Mouse (Mus musculus): Measurements from ENCODE around the gene Dyrk1b. TPM values are rescaled to one million over a fixed set of nuclear protein-coding genes. Genes with fewer than 3 reads are reported as not detected.

Dyrk1b gene
- polyA plus RNA-seq, 1 experiment from 2014 or later, result 9.0 TPM

- peak within 1 kb of the TSS; percentile 88 for H3K27ac ChIP-seq (replicated peaks)
- peaks cover 6% of the 10 kb centered on the region; the same call in 1 of the 2 replicates for H3K9me3 ChIP-seq
- peak within 1 kb of the TSS; percentile 92 for H3K4me3 ChIP-seq
- no peaks in the 10 kb centered on the region for H3K27me3 ChIP-seq (replicated peaks)
- peaks cover 30% of the 10 kb centered on the region for H3K4me1 ChIP-seq
- ATAC-seq (ENCODE audit: extremely low read depth, insufficient number of reproducible peaks, low FRiP score, low TSS enrichment), result peak; percentile 76
- peak within 1 kb of the TSS; percentile 92 for H3K9ac ChIP-seq
- H3K36me3 ChIP-seq, result peaks cover 2% of the 10 kb centered on the region
- H3K4me2 ChIP-seq, result peak within 1 kb of the TSS; percentile 96
- WGBS, result under 1% methylated on average over 76 of the region's 80 CpGs
Measured at GRCm38 (mm10) chr7:28169489-28170422, 9.5 kb upstream of the Dyrk1b start, which contains the start of gene Fbl. TSS of gene Fbl (plus strand) at chr7:28169710.

GRCm38 (mm10) chr7:28175358-28175757, 3.9 kb upstream of the Dyrk1b start:
- ATAC-seq (ENCODE audit: extremely low read depth, insufficient number of reproducible peaks, low FRiP score, low TSS enrichment), result no peak

GRCm38 (mm10) chr7:28179741-28180377, 590 bp downstream of the Dyrk1b start:
- Histone ChIP-seq H3K27me3 (replicated peaks) (no peaks in the 10 kb centered on the region), H3K4me2 (peak overlapping the region; percentile 97), H3K9ac (peak overlapping the region; percentile 96), H3K36me3 (peaks cover 77% of the 10 kb centered on the region), H3K4me1 (peaks cover 13% of the 10 kb centered on the region), H3K4me3 (peak overlapping the region; percentile 99), H3K9me3 (no peaks in the 10 kb centered on the region), H3K27ac (replicated peaks) (peak overlapping the region; percentile 91)
- peak; percentile 92 for ATAC-seq (ENCODE audit: extremely low read depth, insufficient number of reproducible peaks, low FRiP score, low TSS enrichment)
- WGBS, result 1% methylated on average over 34 of the region's 56 CpGs

More at GRCm38 (mm10) chr7:28175358-28175757, 3.9 kb upstream of the Dyrk1b start:
- Histone ChIP-seq H3K36me3 (peaks cover 43% of the 10 kb centered on the region), H3K4me3 (no peak overlapping the region), H3K9ac (no peak overlapping the region), H3K27ac (replicated peaks) (no peak overlapping the region), H3K4me2 (no peak overlapping the region), H3K27me3 (replicated peaks) (no peaks in the 10 kb centered on the region), H3K9me3 (no peaks in the 10 kb centered on the region), H3K4me1 (peaks cover 20% of the 10 kb centered on the region)
- WGBS, result 83% methylated on average over 4 of the region's 4 CpGs

- 70% methylated on average over 5 of the region's 5 CpGs for WGBS
- peak overlapping the region; percentile 99 for H3K4me3 ChIP-seq
- peaks cover 13% of the 10 kb centered on the region for H3K4me1 ChIP-seq
- no peaks in the 10 kb centered on the region for H3K27me3 ChIP-seq (replicated peaks)
- no peaks in the 10 kb centered on the region for H3K9me3 ChIP-seq
- peak overlapping the region; percentile 97 for H3K4me2 ChIP-seq
- H3K9ac ChIP-seq, result peak overlapping the region; percentile 96
- H3K36me3 ChIP-seq, result peaks cover 77% of the 10 kb centered on the region
- peak overlapping the region; percentile 73 for H3K27ac ChIP-seq (replicated peaks)
- no peak for ATAC-seq (ENCODE audit: extremely low read depth, insufficient number of reproducible peaks, low FRiP score, low TSS enrichment)
Measured at GRCm38 (mm10) chr7:28180890-28181289, 1.6 kb downstream of the Dyrk1b start.

- 94% methylated on average over 12 of the region's 12 CpGs for WGBS
- Histone ChIP-seq H3K9ac (peak overlapping the region; percentile 96; the same call in 1 of the 2 replicates), H3K36me3 (peaks cover 77% of the 10 kb centered on the region), H3K27ac (replicated peaks) (no peak overlapping the region), H3K4me2 (no peak overlapping the region), H3K27me3 (replicated peaks) (no peaks in the 10 kb centered on the region), H3K9me3 (no peaks in the 10 kb centered on the region), H3K4me1 (peaks cover 13% of the 10 kb centered on the region), H3K4me3 (0 out of 2 replicates have a peak overlapping the region, but pooled peaks have one; percentile 4)
- ATAC-seq (ENCODE audit: extremely low read depth, insufficient number of reproducible peaks, low FRiP score, low TSS enrichment), result no peak
Measured at GRCm38 (mm10) chr7:28181376-28181775, 2.1 kb downstream of the Dyrk1b start.

- H3K4me2 ChIP-seq, result no peak overlapping the region
- no peak overlapping the region for H3K4me3 ChIP-seq
- H3K4me1 ChIP-seq, result peaks cover 13% of the 10 kb centered on the region
- ATAC-seq (ENCODE audit: extremely low read depth, insufficient number of reproducible peaks, low FRiP score, low TSS enrichment), result no peak
- H3K27me3 ChIP-seq (replicated peaks), result no peaks in the 10 kb centered on the region
- no peak overlapping the region for H3K9ac ChIP-seq
- H3K9me3 ChIP-seq, result no peaks in the 10 kb centered on the region
- peaks cover 77% of the 10 kb centered on the region for H3K36me3 ChIP-seq
- H3K27ac ChIP-seq (replicated peaks), result no peak overlapping the region
- WGBS, result 96% methylated on average over 22 of the region's 22 CpGs
Measured at GRCm38 (mm10) chr7:28182320-28182719, 3.1 kb downstream of the Dyrk1b start.

- Histone ChIP-seq H3K4me2 (no peak overlapping the region), H3K9ac (no peak overlapping the region), H3K27me3 (replicated peaks) (no peaks in the 10 kb centered on the region), H3K4me3 (no peak overlapping the region), H3K4me1 (peaks cover 6% of the 10 kb centered on the region), H3K9me3 (no peaks in the 10 kb centered on the region), H3K36me3 (peaks cover 96% of the 10 kb centered on the region), H3K27ac (replicated peaks) (no peak overlapping the region)
- ATAC-seq (ENCODE audit: extremely low read depth, insufficient number of reproducible peaks, low FRiP score, low TSS enrichment), result no peak
- 92% methylated on average over 14 of the region's 14 CpGs for WGBS
Measured at GRCm38 (mm10) chr7:28185884-28186283, 6.6 kb downstream of the Dyrk1b start.

GRCm38 (mm10) chr7:28186631-28187030, 7.4 kb downstream of the Dyrk1b start:
- no peak for ATAC-seq (ENCODE audit: extremely low read depth, insufficient number of reproducible peaks, low FRiP score, low TSS enrichment)
- H3K36me3 ChIP-seq, result peaks cover 99% of the 10 kb centered on the region
- no peak overlapping the region for H3K4me2 ChIP-seq
- H3K9ac ChIP-seq, result no peak overlapping the region
- H3K4me1 ChIP-seq, result no peaks in the 10 kb centered on the region
- no peaks in the 10 kb centered on the region for H3K27me3 ChIP-seq (replicated peaks)
- H3K9me3 ChIP-seq, result no peaks in the 10 kb centered on the region
- H3K27ac ChIP-seq (replicated peaks), result no peak overlapping the region
- 86% methylated on average over 8 of the region's 8 CpGs for WGBS
- H3K4me3 ChIP-seq, result no peak overlapping the region

GRCm38 (mm10) chr7:28191489-28191888, 12.2 kb downstream of the Dyrk1b start:
- Histone ChIP-seq H3K4me3 (no peak overlapping the region), H3K4me2 (no peak overlapping the region), H3K27me3 (replicated peaks) (no peaks in the 10 kb centered on the region), H3K36me3 (peaks cover 89% of the 10 kb centered on the region), H3K9ac (no peak overlapping the region), H3K9me3 (no peaks in the 10 kb centered on the region), H3K27ac (replicated peaks) (no peak overlapping the region), H3K4me1 (no peaks in the 10 kb centered on the region)
- WGBS, result 86% methylated on average over 3 of the region's 3 CpGs
- no peak for ATAC-seq (ENCODE audit: extremely low read depth, insufficient number of reproducible peaks, low FRiP score, low TSS enrichment)

- no peak overlapping the region for H3K9ac ChIP-seq
- H3K27me3 ChIP-seq (replicated peaks), result no peaks in the 10 kb centered on the region
- no peaks in the 10 kb centered on the region for H3K9me3 ChIP-seq
- H3K36me3 ChIP-seq, result peaks cover 89% of the 10 kb centered on the region
- H3K4me3 ChIP-seq, result no peak overlapping the region
- 88% methylated on average over 1 of the region's 1 CpGs for WGBS
- no peaks in the 10 kb centered on the region for H3K4me1 ChIP-seq
- no peak overlapping the region for H3K4me2 ChIP-seq
- H3K27ac ChIP-seq (replicated peaks), result no peak overlapping the region
- no peak for ATAC-seq (ENCODE audit: extremely low read depth, insufficient number of reproducible peaks, low FRiP score, low TSS enrichment)
Measured at GRCm38 (mm10) chr7:28191903-28192302, 12.6 kb downstream of the Dyrk1b start.

GRCm38 (mm10) chr7:28195414-28196098, 16.3 kb downstream of the Dyrk1b start:
- no peak overlapping the region for H3K4me3 ChIP-seq
- no peak overlapping the region for H3K4me2 ChIP-seq
- no peaks in the 10 kb centered on the region for H3K27me3 ChIP-seq (replicated peaks)
- peaks cover 61% of the 10 kb centered on the region for H3K36me3 ChIP-seq
- H3K27ac ChIP-seq (replicated peaks), result no peak overlapping the region
- 81% methylated on average over 5 of the region's 5 CpGs for WGBS
- ATAC-seq (ENCODE audit: extremely low read depth, insufficient number of reproducible peaks, low FRiP score, low TSS enrichment), result no peak
- H3K9ac ChIP-seq, result no peak overlapping the region
- no peaks in the 10 kb centered on the region for H3K4me1 ChIP-seq
- no peaks in the 10 kb centered on the region for H3K9me3 ChIP-seq
